Mouse (Mus musculus) heart, postnatal 0 days (tissue): ENCODE results near the gene Fmn2.

ENCODE experiments used
- CTCF ChIP-seq: IDR thresholded peaks from 2 replicates; pipeline ENCODE4 v1.5.1; 2016; ENCODE audit warnings: antibody characterized with exemption, control low read depth, low read depth
- EP300 ChIP-seq: IDR thresholded peaks from 2 replicates; pipeline ENCODE4 v1.6.1; 2016; ENCODE audit warnings: antibody characterized with exemption, low read depth

- TF ChIP-seq CTCF (no peak), EP300 (no peak)
Measured at GRCm38 (mm10) chr1:174500064-174500463, 1.6 kb upstream of the Fmn2 start.
